Mouse (Mus musculus): ENCODE measurements at regions not wholly inside any gene's neighbourhood (a gene's known extent, or its start where the extent isn't known, plus 50 kb on each side); places are given as distances from the start of the nearest gene placed in this dataset.

DNA sequence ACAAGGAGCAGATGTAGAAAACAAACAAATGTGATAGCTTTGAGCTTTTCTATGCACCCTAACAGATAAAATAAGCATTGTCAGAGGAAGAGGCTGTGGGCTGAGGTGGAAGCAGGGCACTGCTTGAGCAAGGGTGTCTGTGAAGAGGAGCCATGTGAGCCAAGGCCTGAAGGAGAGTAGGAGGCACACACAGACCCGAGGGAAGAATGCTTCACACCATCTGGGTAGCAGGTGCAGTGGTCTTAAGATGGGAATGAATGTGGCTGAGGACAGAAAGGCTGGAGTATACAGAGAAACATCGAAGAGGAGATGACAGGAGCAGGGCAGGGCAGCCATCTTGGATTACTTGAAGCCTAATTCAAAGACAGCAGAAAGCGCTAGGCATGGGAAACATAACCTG, 123.5 kb downstream of the Zbtb18 start:
- ATAC-seq (replicated peaks; ENCODE audit: low read depth, poor library complexity, severe bottlenecking): no peak

DNA sequence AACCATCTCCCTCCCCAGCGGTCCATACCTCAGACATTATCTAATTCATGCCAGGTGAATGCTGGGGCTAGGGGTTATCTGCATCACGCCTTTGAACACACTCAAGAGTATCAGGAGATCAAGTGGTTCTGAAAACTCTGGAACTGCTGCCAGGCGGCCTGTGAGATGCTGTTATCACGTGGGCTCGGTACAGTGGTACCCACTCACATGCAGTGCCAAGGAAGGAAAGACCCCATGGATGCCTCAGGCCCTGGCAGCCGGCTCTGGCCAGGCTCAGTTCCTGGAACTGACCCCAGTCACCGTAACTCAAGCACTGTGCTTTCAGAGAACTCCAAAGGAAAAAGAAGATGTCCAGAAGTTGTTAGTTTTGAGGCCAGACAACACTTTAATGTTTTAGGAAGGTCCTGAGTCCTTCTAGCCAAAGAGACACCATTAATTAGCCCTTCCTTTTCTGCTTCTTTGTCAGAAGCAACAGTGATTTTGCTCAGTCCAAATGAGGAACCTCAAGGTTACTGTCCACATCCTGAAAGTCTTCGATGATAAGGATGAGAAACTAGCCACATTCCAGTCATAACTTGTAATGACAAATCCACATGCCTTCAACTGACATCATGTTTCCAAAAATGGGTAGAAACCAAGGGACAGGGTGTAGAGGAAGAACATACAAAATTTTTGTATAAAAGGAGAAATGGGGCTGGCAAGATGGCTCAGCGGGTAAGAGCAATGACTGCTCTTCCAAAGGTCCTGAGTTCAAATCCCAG, 126.1 kb downstream of the Zbtb18 start:
- peak; percentile 93 for ATAC-seq (replicated peaks; ENCODE audit: low read depth, poor library complexity, severe bottlenecking)

DNA sequence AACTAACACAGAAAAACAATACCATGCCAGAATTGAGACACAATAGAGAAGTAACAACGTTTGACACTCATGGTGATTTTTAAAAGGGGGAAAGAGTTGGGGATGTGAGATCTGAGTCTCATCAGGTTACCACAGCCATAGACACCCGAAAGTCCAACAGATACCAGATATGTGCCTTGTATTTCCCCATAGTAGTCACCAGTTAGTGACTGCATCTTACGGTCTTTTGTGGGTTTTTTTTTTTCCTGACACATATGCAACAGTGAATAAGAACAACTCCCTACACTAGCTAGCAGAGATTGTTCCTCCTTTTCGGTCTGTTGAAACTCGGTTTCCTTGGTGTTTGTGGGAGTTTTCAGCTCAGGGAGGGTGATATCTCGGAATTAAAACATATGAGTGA, 127.4 kb downstream of the Zbtb18 start:
- peak; percentile 65 for ATAC-seq (replicated peaks; ENCODE audit: low read depth, poor library complexity, severe bottlenecking)

DNA sequence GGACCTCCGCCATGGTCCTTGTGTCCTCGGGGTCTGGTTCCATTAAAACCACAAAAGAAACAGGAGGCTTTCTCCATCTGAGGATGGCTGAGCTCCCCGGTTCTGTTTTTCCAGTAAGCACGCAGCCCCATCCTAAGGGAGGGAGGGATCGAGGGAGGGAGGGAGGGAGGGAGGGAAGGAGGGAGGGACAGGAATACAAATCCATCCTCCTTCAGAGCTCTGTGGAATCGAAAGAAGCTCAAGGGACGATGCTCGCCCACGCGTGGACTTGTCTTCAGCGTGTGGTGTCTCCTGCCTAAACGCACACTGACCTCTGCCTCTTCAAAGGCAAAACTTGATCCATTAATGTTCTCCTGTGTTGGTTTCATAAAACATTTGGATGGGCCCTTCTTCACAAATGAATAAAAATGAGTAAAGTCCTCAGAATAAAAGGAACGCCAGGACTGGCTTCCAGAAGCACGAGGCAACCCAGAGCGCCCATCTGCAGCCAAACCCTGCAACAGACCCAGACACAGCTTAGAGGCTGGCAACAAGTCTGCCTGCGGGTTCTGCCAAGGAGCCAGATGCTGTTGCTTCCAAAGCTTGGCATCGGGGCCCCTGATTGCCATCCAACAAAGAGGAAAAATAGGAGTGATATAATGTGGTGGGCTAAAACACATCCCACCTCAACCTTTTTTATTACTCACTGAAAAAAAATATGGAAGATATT, 131.0 kb downstream of the Zbtb18 start:
- ATAC-seq (replicated peaks; ENCODE audit: low read depth, poor library complexity, severe bottlenecking): no peak

DNA sequence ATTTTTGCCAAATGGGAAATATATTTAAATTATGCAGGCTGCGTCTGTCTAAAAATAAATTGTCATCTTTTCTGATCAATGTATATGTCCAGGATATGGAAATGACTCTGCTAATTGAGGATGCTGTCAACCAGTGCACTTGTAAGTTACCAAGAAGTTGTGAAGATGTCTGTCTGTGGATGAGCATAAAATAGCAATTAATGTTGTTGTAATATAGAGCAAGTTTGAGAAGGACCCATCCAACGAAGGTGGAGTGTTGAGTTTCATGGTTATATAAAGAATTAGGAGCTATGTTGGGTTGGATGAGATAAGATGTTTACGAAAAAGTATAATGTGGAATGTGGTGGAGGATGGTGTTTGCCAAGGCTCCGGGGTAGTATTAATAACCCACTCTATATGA, 131.6 kb downstream of the Zbtb18 start:
- ATAC-seq (replicated peaks; ENCODE audit: low read depth, poor library complexity, severe bottlenecking): no peak

DNA sequence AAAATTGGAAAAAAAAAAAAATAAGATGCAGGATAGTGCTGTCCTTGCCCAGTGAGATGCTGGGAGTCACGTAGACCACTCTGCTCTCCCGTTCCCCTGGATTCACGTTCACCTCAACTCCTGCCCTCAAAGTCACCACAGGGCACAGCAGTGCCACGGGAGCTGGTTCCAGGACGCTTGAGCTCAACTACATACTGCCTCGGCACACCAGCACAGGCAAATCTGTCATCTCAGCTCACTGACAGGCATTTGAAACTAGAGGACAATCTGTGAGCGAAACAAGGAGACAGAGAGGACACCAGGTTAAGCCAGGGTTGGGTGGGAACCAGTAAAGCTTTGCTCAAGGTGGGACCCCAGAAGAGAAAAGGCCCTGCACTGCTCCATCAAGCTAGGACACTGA, 132.2 kb downstream of the Zbtb18 start:
- no peak for ATAC-seq (replicated peaks; ENCODE audit: low read depth, poor library complexity, severe bottlenecking)

DNA sequence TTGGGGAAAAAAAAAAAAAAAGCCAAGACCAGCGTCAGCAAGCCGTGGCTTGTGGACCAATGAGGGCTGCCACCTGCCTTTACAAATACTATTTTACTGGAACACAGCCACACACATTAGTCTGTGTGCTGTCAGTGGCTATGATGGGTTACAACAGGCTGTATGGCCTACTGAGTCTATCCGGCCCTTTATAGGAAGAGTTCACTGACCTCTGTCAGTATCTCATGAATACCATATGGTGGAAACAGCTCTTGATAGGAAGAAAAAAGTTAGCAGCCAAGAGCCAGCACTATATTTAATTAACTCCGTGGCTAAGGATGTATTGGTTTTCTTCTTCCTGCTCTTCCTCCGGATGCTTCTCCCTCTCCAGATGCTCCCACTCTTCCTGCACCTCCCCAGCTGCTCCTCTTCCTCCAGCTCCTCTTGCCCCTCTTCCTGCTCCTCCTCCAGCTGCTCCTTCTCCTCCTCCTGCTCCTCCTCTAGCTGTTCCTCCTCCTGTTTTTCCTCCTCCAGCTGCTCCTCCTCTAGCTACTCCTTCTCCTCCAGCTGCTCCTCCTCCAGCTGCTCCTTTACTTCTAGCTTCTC, 142.2 kb downstream of the Zbtb18 start:
- ATAC-seq (replicated peaks; ENCODE audit: low read depth, poor library complexity, severe bottlenecking): no peak

DNA sequence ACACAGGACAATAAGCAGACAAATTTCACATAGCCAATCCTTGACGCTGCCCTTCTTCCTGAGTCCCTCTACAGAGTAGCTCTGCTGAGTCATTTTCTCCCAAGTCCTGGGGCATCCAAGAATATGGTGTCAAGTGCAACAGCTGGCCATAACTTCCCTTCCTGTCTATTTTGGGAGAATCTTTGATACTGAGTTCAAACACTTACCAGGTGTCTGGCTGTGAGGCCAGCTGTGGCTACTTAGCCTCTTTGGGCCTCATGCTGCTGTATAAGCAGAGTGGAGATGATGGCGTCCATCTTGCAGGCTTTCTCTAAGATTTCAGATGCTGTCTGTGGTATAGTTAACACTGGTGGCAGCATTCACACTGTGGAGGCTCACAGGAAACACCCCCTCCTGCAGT, 143.2 kb downstream of the Zbtb18 start:
- ATAC-seq (replicated peaks; ENCODE audit: low read depth, poor library complexity, severe bottlenecking): no peak

DNA sequence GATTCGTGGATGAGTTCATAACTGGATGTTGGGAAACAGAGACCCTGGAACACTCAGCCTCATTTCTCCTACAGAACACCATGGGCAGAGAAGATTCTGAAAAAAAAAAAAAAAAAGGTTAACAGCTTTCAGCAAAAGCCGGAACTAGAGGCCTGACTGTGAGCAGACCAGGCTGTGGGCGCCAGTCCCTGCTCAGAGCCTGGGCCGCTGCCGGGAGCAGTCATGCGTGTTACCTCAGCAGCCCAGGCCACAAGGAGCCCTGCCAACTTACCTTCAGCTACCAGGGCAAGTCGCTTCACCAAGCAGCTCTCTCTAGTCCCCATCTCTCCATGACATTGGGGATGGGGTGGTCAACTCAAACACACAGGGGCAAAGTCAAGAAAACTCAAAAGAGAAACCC, 140.6 kb upstream of the 1700016C15Rik start:
- ATAC-seq (replicated peaks; ENCODE audit: low read depth, poor library complexity, severe bottlenecking): no peak

DNA sequence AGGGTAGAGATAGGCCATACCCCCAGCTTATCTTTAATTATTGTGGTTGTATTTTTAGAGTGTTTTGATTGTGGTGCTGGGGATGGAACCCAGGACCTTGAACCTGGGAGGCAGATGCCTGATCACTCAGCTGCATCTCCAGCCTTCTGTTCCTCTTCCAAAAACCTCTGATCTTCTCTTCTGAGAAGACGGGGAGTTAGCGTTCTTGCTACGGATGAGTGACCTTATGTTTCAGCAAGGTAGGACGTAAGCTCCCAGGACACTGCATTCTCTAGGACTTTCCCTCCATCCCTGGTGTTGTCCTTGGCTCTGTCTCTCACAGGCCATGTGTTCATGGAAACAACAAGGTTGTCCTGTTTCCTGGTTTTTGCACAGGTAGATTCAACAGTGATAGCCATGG, 140.0 kb upstream of the 1700016C15Rik start:
- no peak for ATAC-seq (replicated peaks; ENCODE audit: low read depth, poor library complexity, severe bottlenecking)

DNA sequence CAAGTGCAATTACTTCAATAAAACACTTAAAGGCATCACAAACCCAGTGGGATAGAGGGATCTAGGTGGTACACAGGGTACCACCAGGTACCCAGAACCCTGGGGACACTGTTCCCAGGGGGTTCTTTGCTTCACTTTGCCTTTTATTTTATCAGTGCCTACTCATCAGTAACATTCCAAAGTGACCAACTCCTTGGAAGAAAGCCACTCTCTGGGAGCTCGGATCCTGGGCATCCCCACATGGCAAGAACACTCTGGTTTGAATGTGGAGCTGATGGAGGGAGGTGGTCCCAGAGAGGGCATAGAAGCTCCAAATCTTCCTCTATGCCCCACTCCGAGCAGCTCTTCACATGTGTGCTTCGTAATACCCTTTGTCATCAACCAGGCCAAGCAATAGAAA, 137.9 kb upstream of the 1700016C15Rik start:
- no peak for ATAC-seq (replicated peaks; ENCODE audit: low read depth, poor library complexity, severe bottlenecking)

DNA sequence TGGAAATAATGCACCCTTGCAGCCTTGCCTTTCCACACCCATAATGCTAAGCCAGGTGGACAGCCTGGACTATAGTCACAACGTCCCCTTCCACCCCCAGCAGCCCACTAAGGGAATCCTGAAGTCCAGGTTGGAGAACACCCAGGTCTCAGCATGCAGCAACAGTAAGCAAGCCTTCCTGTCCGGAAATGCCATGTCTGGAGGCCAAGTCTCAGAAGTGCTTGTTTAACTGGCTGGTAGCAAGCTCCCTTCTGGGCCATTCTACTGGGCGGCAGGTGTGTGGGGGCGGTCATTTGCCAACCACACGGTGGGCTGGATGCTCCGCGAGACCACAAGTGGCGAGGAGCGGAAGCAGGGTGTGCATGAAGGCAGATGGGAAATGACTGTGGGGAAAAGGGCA, 137.3 kb upstream of the 1700016C15Rik start:
- ATAC-seq (replicated peaks; ENCODE audit: low read depth, poor library complexity, severe bottlenecking): no peak

DNA sequence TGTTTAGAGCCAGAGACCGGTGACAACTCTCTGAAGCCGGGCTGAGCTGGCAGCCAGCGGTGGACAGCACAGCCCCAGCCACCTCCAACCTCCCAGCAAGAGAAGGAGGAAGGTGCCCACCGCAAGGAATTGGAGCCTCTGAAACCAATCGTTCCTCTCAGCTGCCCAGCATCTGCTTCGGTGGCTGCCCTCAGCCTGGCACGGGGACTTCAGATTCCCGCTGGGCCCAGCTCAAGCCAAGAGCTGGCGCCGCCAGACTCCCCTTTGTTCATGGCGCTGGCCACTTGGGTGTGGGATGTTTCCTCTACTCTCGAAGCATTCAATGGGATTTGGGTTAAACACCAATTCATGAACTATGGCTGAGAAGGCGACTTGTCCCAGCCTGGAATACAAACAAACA, 135.3 kb upstream of the 1700016C15Rik start:
- no peak for ATAC-seq (replicated peaks; ENCODE audit: low read depth, poor library complexity, severe bottlenecking)

DNA sequence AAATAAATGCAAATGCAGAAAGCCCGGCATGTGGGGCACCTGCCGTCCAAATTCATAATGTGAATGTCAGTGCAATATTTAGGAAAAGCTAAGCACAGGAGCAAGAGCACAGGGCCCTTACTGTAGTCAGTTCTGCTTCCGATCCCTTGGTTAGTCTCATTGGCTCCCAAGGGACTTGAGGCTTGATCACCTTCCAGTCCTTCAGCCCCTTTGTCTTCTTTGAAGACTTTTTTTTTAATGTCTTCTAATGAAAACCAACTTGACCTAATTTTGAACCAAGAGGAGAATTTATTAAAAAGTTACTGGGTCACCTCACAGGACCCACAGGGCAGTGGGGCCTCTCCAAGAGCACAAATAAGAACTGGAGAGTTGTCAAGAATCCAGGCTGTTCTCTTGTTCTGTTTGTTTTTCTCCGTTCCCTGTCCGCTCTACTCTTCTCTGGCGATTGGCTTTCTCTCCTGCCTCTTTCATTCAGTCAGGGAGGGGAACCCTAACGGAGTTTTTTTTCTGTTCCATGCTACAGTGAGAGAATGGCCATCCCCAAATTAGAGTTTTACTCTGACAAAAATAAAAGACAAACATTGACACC, 134.2 kb upstream of the 1700016C15Rik start:
- no peak for ATAC-seq (replicated peaks; ENCODE audit: low read depth, poor library complexity, severe bottlenecking)

DNA sequence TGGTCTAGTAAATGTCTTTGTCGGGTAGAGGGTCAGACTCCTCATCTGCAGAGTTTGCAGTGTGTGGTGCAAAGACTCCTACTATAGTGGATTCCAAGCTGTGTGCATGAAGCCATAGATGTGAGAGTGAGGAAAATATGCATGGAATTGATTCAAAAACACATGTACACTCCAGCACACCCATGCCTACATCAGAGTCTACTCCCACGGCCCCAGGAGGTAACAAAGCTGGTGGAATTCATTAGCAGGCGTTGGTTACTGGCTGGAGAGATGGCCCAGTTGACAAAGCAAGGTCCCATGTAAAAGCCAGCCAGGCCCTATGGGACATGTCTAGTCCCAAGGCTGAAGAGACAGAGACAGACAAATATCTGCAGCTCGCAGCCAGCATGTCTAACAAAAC, 132.6 kb upstream of the 1700016C15Rik start:
- ATAC-seq (replicated peaks; ENCODE audit: low read depth, poor library complexity, severe bottlenecking): no peak

DNA sequence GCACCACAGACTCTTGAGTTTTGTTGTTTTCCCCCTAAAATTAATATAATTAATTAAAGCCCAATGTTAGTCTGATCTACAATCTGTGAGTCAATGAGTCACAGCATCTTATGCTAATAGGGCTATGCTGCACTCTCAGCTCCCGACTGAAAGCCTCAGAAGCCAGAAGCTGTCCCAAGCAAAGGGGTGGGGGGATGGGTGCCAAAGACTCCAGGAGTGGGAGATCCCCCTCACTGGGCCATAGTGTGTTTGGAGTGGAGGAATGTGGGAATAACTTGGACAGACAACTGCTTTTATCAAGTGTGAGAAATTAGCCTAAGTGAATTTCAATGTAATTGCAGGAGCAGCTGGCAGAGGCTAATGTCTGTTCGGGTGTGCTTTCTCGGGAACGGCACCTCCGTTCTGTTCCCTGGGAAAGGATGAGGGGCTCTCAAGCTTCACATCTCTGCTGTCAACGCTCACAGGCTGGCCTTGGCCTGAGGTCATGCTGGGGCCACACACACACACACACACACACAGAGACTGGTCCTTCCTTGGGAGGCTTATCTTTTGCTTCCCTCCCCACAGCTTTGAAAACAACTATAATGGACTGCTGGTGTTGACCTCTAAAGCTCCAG, 124.2 kb upstream of the 1700016C15Rik start:
- ATAC-seq (replicated peaks; ENCODE audit: low read depth, poor library complexity, severe bottlenecking): no peak

DNA sequence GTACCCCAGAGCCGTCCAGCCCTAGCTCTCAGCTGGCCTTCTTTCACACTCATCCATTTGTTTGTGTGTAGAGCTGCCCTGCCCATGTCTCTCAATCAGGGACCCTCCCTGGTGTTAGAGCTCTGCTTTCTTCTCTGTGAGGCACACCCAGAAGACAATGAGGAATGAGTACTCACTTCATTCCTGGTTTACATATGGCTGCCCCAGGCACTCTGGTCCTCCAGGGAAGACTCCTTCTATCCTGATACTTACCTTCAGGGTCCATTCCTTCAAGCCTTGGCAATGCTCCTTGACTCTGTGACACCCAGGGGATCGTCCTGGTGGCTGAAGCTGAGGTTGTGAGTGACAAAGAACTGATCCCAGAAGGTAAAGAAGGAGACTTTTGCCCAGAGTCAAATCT, 122.0 kb upstream of the 1700016C15Rik start:
- ATAC-seq (replicated peaks; ENCODE audit: low read depth, poor library complexity, severe bottlenecking): no peak

DNA sequence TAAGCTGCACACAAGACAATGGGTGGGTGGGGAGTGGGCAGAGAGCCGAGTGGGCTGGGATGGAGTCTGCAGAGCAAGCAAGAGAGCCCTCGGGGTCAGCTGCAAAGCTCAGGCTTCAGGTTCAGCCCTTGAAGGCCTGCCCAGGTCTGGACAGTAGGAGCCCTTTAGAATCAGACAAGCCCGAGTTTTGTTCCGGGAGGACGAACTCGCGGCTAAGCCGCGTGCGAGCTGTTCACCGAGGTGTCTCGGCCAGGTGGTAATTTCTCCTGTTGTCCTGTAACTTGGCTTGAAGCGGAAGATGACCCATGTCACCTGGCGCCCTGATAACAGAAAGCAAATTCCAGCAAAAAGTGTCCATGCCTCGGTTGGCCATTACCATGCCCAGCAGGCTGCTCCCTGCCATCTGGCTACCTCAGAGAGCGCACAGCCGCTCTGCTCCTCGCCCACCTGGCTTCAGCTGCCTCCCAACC, 121.0 kb upstream of the 1700016C15Rik start:
- ATAC-seq (replicated peaks; ENCODE audit: low read depth, poor library complexity, severe bottlenecking): no peak

DNA sequence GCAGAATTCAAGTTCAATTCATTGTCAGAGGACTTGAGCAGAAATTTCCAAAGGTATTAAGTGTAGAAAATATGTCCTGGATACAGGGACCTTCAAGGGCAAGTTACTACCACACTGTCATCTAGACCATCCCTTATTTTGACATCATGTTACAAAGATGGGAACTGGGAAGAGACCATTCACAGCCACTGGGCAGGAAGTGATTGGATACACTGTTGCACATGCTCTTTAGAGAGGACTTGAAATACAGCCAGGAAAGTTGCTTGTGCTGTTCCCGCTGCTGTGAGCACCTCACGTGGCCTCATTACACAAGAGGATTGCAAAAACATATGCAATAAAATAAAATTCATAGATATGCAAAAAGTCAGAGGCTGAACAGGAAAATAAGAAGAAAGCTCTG, 120.4 kb upstream of the 1700016C15Rik start:
- ATAC-seq (replicated peaks; ENCODE audit: low read depth, poor library complexity, severe bottlenecking): no peak

DNA sequence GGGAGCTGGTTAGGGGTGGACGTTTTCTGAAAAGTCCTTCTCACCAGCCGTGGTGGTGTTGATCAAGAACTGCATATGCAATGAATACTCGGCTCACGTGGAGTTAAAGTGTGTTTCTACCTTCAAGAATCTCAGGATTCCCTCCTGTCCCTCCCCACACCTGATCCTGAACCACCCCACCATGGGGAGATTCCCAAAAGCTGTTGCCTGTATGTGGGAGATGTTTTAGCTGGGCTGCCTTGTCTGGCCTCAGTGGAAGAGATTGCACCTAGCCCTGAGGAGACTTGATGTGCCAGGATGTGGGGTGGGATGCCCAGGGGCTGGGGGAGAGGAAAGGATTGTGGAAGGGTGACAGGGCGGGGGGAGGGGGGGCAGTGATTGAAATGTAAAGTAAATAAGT, 119.9 kb upstream of the 1700016C15Rik start:
- no peak for ATAC-seq (replicated peaks; ENCODE audit: low read depth, poor library complexity, severe bottlenecking)

DNA sequence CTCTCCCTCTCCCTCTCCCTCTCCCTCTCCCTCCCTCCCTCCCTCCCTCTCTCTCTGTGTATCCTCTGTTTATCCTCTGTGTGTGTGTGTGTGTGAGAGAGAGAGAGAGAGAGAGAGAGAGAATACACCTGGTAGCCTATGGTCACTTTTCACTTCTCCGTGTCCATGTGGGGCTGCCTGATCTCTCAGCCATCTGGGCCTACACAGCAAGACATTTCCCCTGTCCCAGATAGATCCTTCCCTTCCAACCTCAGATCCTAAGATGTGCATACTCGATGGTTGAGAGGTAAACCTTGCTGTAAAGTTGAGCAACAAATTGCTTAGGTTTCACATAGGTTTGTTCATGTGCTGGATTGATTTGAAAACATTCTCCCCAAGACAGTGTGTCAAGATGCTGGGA, 119.5 kb upstream of the 1700016C15Rik start:
- ATAC-seq (replicated peaks; ENCODE audit: low read depth, poor library complexity, severe bottlenecking): no peak

Measured in common myeloid progenitor, adult 5-6 weeks (primary cell).